Mouse (Mus musculus) embryonic stem cell, embryonic (primary cell): Measurements from ENCODE around the gene Acsbg2.

Experiments used
- CTCF ChIA-PET, 4 experiments: fragments of 300-600 bp in 2 of 4; fragments of 350-600 bp in 2 of 4; sonication (Branson Sonifier 250); formaldehyde crosslinking; loops; one replicate each; lab custom pipeline; 2022; ENCODE audit warnings: inconsistent platforms in 2 of 4; lab: Charles Lee
- POLR2A ChIA-PET, 4 experiments: fragments of 300-600 bp in 2 of 4; fragments of 350-600 bp in 2 of 4; sonication (Branson Sonifier 250); formaldehyde crosslinking; loops; one replicate each; lab custom pipeline; 2022; ENCODE audit warnings: antibody characterized with exemption in 4 of 4, inconsistent platforms in 1 of 4; lab: Charles Lee

Gene Acsbg2

DNA sequence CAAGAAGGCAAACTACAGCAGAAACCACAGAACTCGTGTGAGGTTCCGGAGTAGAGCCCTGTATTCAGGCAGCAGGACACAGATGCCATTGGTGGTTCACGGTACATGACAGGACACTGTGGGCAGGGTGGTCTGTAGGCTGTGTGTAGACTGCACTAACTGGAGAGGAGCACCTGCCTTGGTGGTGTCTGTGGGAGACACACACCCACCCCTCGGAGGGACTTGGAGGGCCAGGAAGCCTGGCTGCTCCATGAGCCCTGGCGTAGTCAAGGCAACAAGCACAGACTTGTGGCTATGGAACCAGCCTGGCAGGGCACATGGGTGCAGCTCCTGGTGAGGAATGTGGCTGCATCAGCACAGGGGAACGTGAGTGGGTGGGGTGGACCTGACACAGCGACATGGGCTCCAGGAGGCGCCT, 54.5 kb downstream of the Acsbg2 start:
- ChIA-PET POLR2A (interaction anchor here in 3 of 4 experiments (0.7 to 15.7 kb wide), 14 partner anchors 9 to 490 kb away, joined by 3 to 335 read pairs (median 7); partner anchors contain the start of genes Rfx2 (in 3 of the 3) and Mllt1 (in 1 of the 3)), CTCF (interaction anchor here in 1 of 4 experiments (1.0 kb wide), 1 partner anchor 11 kb away, joined by 3 read pairs; the partner anchor contains the start of gene Rfx2)

DNA sequence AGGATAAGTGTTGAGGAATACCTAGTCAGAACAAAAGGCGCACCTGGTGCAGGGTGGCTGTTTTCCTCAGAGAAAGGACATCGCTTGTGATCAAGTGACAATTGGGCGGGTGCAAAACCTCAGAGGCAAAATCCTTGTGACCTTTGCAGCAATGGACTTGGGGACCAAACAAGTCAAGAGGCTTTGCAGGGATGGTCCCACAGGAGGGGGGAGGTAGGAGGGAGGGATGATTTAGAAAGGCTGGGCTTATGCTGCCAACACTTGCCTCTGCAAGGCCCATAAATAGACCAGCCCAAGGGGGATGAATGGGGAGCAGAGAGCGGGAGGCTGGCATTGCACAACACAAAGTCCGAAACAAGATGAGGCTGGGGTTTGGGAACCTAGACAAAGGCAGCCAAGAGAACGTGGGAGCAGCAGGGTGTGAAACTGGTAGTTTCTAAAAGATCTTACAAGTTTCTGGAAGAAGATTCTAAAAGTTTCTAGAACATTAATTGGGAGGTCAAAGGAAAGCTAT, 55.2 kb downstream of the Acsbg2 start:
- ChIA-PET POLR2A (interaction anchor here in 3 of 4 experiments (0.6 to 15.7 kb wide), 20 partner anchors 9 to 530 kb away, joined by 3 to 335 read pairs (median 5); partner anchors contain the start of genes Rfx2 (in 3 of the 3), Gm17949 (in 1 of the 3), Gtf2f1 (in 1 of the 3) and Khsrp (in 1 of the 3)), CTCF (interaction anchor here in 2 of 4 experiments (1.0 to 1.4 kb wide), 4 partner anchors 12 to 117 kb away, joined by 3 to 4 read pairs (median 3); partner anchors contain the start of gene Rfx2 (in 1 of the 2))

DNA sequence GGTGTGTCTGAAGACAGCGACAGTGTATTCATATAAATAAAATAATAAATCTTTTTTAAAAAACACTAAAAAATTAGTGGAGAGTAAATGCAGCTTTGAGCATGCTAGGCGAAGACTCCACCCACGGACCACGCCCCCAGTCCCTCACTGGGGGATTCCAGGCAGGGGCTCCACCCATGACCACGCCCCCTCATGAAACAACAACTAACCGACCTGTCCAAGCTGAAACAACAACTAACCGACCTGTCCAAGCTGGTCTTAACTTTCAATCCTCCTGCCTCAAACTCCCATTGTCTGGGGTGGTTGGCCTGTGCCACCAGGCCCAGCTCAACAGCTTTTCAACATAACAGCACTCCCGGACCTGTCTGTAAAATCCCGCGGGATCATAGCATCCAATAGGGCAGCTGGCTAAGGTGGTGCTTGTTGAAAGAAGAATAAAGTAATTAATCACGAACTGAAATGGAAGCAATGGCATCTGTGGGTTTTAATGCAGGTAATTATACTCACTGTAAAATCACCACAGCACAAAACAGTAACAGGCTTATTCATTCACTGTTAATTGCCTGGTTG, 56.1 kb downstream of the Acsbg2 start:
- POLR2A ChIA-PET: interaction anchor here (0.5 to 15.7 kb wide), 59 partner anchors 9 to 621 kb away, joined by 3 to 335 read pairs (median 4); partner anchors contain the start of genes Rfx2 (in 3 of the 4), Gm17949 (in 2 of the 4), Gtf2f1 (in 2 of the 4) and Khsrp (in 2 of the 4)
- CTCF ChIA-PET: interaction anchor here in 2 of 4 experiments (0.6 to 1.7 kb wide), 14 partner anchors 9 to 467 kb away, joined by 3 to 5 read pairs (median 3); partner anchors contain the start of genes Lonp1 (in 1 of the 2) and Nrtn (in 1 of the 2)

DNA sequence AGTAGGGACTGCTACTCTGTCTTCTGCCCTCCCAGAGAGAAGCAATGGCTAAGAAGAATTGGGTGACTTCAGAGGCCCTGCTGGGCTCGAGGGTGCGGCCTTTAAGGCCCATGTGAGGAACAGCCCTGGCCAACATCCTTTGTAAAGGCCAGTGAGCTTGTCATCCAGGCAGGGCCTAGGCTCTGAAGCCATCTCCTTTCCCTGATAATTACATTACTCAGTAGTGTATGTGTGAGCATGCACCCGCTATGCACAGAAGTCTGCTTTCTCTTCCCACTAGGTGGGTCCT, 59.2 kb downstream of the Acsbg2 start:
- ChIA-PET CTCF (interaction anchor here in 1 of 4 experiments (1.4 kb wide), 1 partner anchor 13 kb away, joined by 6 read pairs; no protein-coding TSS in a partner anchor), POLR2A (interaction anchor here in 3 of 4 experiments (0.5 to 15.7 kb wide), 14 partner anchors 9 to 217 kb away, joined by 3 to 335 read pairs (median 4); partner anchors contain the start of genes Rfx2 (in 3 of the 3), Dus3l (in 1 of the 3), Khsrp (in 1 of the 3) and Lonp1 (in 1 of the 3))

DNA sequence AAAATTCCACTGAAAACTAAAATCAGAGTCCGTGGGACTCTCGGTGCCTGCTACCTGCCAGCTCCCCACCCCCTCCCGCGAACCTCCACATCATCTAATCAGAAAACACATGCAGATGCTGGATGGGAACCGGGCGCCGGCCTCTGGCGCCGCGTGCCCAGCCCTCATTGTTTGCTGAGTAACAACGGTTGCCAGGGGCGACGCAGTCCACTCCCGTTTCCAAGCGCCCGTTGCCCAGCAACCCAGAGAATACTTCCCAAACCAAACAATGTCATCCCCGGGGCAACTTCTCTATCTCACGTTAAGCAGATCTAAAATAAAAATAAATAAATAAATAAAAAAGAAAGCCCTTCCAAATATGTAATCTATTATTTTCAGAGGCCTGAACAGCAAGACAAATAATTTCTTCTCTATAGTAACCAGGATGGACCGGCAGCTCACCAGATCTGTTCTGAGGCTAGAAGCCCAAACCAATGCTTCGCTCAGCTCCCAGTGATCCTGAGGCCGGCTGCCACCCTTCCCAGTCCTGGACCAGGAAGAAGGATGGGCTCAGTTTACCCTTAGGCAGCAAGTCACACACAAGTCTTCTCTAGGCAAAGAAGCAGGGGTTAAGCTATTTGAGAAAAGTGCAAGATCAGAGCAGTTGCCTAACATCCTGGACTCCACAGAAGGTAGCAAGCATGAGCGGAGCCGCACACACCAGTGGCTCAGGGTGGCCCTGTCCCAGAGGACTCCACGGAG, 59.8 kb downstream of the Acsbg2 start:
- POLR2A ChIA-PET: interaction anchor here in 3 of 4 experiments (0.7 to 15.7 kb wide), 17 partner anchors 10 to 217 kb away, joined by 3 to 335 read pairs (median 4); partner anchors contain the start of genes Rfx2 (in 3 of the 3), Khsrp (in 2 of the 3), Alkbh7 (in 1 of the 3) and Dus3l (in 1 of the 3)

DNA sequence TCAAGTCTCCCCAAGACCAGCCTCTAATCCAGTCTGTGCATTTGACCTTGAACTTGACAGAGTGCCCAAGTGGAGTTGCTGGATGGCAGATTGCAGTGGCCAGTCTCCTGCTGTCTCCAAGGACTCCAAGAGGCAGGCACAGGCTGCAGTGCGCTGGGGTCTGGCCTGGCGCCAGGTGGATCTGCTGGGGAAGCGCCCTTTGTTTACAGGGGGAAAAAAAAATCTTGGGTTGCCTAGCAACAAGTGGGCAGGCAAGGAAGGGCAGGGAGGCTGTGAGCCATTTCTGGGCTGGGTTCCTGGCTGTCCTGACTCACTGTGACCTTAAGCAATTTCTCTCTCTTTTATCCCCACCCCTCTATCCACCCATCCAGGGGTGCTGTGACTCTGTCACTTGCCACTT, 64.0 kb downstream of the Acsbg2 start:
- ChIA-PET POLR2A (interaction anchor here in 3 of 4 experiments (0.6 to 15.7 kb wide), 13 partner anchors 8 to 221 kb away, joined by 3 to 335 read pairs (median 4); partner anchors contain the start of genes Khsrp (in 1 of the 3) and Rfx2 (in 1 of the 3)), CTCF (interaction anchor here in 3 of 4 experiments (1.0 to 2.9 kb wide), 6 partner anchors 8 to 126 kb away, joined by 3 to 11 read pairs (median 4); no protein-coding TSS in a partner anchor)

More for the DNA sequence above, 59.8 kb downstream of the Acsbg2 start:
- CTCF ChIA-PET: interaction anchor here in 2 of 4 experiments (0.6 to 1.4 kb wide), 3 partner anchors 13 to 73 kb away, joined by 3 to 6 read pairs (median 4); partner anchors contain the start of gene Rfx2 (in 1 of the 2)

DNA sequence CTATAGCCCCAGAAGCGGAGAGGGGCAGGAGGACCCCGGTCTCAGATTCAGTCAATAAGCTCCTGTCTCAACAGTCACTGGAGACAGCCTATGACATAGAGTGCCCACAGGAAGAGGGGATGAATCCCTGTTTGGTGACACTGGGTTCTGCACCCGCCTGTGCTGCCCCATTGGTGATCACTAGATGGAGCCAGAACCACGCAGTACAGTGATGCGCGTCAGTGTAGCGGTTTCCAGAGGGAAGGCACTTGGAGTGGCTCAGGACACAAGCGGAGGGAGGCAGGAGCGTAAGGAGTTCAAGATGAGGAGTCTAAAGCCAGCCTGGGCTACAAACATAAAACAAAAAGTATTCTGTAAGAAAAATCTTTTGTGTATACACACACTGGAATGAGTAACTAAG, 65.7 kb downstream of the Acsbg2 start:
- ChIA-PET CTCF (interaction anchor here (0.6 to 2.0 kb wide), 13 partner anchors 23 to 181 kb away, joined by 3 to 8 read pairs (median 3); partner anchors contain the start of gene Mllt1 (in 1 of the 4)), POLR2A (interaction anchor here in 2 of 4 experiments (0.7 to 2.3 kb wide), 7 partner anchors 9 to 80 kb away, joined by 3 to 7 read pairs (median 3); partner anchors contain the start of gene Dus3l (in 1 of the 2))

DNA sequence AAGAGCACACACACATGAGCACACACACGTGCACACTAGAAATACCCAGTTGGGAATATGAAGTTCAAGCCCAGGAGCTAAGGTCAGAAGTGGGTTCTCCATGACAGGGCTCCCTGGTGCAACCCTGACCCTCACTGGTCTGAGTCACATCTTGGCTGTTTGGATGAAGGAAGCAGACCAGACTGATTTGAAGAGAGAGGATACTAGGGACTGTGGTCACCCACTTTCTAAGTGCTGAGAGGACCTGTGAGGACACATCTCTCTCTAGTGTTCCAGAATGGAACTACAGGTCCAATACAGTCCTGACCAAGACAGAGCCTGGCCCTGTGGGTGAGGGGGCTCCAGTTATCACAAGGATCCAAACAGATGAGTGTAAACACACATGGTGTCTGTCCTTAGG, 68.5 kb downstream of the Acsbg2 start:
- ChIA-PET CTCF (interaction anchor here in 1 of 4 experiments (0.7 to 1.1 kb wide), 2 partner anchors 130 to 253 kb away, joined by 3 read pairs; partner anchors contain the start of gene Mllt1), POLR2A (interaction anchor here in 2 of 4 experiments (0.5 to 1.5 kb wide), 5 partner anchors 41 to 120 kb away, joined by 3 read pairs; partner anchors contain the start of gene Dus3l (in 1 of the 2))

DNA sequence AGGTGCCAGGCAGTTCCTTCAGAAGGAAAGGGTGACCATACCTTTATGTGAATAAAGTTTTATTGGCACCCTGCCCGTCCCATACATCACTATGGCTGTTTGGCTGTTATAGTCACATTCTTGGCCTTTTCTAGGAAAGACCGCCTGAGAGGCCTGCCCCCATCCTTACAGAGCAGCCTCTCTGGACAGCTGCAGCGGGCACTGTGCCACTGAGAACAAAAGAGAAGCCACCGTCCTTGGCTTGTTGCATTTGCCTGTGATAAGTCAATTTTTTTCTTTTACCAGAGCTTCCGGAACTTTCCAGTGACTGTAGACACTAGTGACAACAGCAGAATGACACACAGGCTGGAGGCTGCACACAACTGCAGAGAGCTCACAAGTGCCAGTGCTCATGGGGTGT, 69.3 kb downstream of the Acsbg2 start:
- CTCF ChIA-PET: interaction anchor here in 2 of 4 experiments (1.1 to 1.8 kb wide), 2 partner anchors 27 to 131 kb away, joined by 3 to 4 read pairs; partner anchors contain the start of gene Mllt1 (in 1 of the 2)
- POLR2A ChIA-PET: interaction anchor here in 2 of 4 experiments (0.9 to 1.5 kb wide), 5 partner anchors 40 to 184 kb away, joined by 3 read pairs; partner anchors contain the start of gene Dus3l (in 1 of the 2)

DNA sequence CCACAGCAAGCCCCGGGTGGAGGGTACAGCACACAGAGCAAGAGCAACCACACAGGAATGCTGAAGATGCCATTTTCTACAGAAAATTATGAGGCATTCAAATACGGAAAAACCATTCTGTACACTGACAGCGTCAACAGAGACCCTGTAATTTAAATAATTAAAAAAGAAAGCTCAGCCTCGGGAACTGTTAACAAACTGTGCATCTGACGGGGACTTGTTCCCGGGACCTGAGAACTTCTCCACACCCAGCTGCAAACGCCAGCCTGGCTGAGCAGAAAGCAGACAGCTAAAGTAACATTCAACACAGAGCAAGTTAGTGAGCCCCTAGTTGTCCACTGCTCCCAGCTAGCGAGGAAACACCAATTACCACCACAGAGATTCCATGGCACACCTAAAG, 72.2 kb downstream of the Acsbg2 start:
- POLR2A ChIA-PET: interaction anchor here in 3 of 4 experiments (0.5 to 1.3 kb wide), 7 partner anchors 8 to 134 kb away, joined by 3 to 4 read pairs (median 3); partner anchors contain the start of genes Dus3l (in 1 of the 3) and Mllt1 (in 1 of the 3)
- CTCF ChIA-PET: interaction anchor here in 1 of 4 experiments (1.4 to 1.9 kb wide), 2 partner anchors 24 to 249 kb away, joined by 3 to 7 read pairs; no protein-coding TSS in a partner anchor

DNA sequence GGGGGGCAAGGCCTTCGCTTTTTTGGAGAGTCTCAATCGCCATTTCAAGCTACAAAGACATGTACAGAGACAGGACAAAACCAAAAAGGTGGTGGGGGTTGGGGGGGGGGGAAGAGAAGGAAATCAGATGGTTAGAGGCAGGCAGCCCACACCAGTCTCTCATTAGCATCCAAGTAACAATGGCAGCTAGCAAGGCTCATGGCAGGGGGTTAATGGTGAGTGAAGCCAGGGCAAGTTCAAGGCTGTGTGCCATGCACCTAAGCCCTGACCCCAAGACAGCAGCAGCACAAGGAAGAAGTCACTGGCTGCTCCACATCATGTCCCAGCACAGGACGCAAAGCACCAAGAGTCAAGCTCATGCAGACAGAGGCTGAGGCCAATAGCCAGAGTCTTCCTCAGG, 75.0 kb downstream of the Acsbg2 start:
- POLR2A ChIA-PET: interaction anchor here (0.6 to 2.4 kb wide), 15 partner anchors 11 to 191 kb away, joined by 3 to 12 read pairs (median 3); partner anchors contain the start of genes Clpp (in 1 of the 4) and Dus3l (in 1 of the 4)
- CTCF ChIA-PET: interaction anchor here in 2 of 4 experiments (1.1 to 1.5 kb wide), 2 partner anchors 21 to 22 kb away, joined by 3 read pairs; no protein-coding TSS in a partner anchor

DNA sequence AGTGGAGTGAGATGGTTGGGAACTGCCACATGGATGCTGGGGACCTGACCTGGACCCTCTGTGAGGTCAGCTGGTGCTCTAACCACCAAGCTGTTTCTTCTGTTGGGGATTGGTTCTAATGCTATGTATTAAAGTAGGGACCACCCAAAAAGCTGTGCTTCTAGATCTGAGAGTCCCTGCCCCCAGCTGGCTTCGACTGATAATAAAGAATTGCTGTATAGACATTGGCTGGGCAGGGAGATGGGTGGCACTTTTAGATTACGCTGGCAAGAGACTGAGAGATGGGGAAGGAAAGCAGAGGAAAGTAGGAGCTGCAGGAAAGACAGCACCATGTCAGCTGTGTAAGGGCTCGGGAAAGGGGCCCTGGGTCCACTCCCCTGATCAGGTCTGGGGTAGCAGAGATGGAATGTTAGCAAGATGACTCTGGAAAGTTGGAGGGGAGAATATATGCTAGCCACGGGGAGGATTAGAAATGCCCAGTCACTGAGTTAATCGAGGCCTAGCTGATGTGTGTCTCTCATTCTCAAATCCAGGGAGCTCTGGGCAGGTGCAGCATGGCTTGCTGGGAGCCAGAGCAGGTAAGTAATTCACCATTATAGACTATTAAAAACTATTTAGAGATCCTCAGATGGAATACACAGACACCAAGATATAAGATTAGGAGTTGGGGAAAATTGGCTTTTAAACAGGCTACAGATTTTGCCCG, 80.5 kb downstream of the Acsbg2 start:
- POLR2A ChIA-PET: interaction anchor here in 3 of 4 experiments (0.8 to 1.4 kb wide), 6 partner anchors 9 to 132 kb away, joined by 3 read pairs; no protein-coding TSS in a partner anchor
- CTCF ChIA-PET: no interaction called here
